Mouse (Mus musculus): Measurements from ENCODE around the gene Plcb1.

GRCm38 (mm10) chr2:134974711-134975110 lies 188.8 kb downstream of the Plcb1 start:
- no peak for TF ChIP-seq CTCF (IDR thresholded peaks at IDR 0.05; ENCODE audit: control insufficient read depth, insufficient read depth, insufficient read length)
- no peak for TF ChIP-seq FOSL1 (IDR thresholded peaks at IDR 0.05; ENCODE audit: insufficient read depth, low read length, poor library complexity, severe bottlenecking)
